Mouse (Mus musculus) heart, postnatal 36 days (tissue): ENCODE results near the gene Zmiz1. TPM values are rescaled to one million over a fixed set of nuclear protein-coding genes. Genes with fewer than 3 reads are reported as not detected.
A peak's percentile ranks its signal among the peaks of the same experiment; 100 is the strongest.

Experiments
- DNase-seq, 2 experiments: peaks; one replicate each; pipeline ENCODE4 v3.0.0; 2021 to 2022
- intact Hi-C: fragments of 180-260 bp; cut with DNase I; formaldehyde crosslinking; loops from one replicate; pipeline ENCODE4 v1.15.1; 2025
- total RNA-seq, 2 experiments: library from RNA; stranded (reverse); gene quantifications; 2 replicates each; pipeline ENCODE4 v1.2.3; 2021

The Zmiz1 gene
- 10 to 100 TPM; 38.8 to 41.7 TPM for total RNA-seq

GRCm38 (mm10) chr14:25459016-25459393 is at the start of gene Zmiz1:
Zmiz1 (plus strand) TSS chr14:25459185.
- peak; percentile 93 to 94 for DNase-seq
- intact Hi-C loops = loop anchor here (1.0 to 10.0 kb wide), 6 partner anchors 81 to 682 kb away; partner anchors contain the start of gene Ppif

GRCm38 (mm10) chr14:25411848-25412527 is 47.0 kb upstream of the Zmiz1 start:
- DNase-seq = no peak
- intact Hi-C loops = no loop called here

- intact Hi-C loops = no loop called here
- no peak for DNase-seq
These were observed 46.2 kb upstream of the Zmiz1 start for GRCm38 (mm10) chr14:25412811-25413210.

GRCm38 (mm10) chr14:25413510-25413909 is 45.5 kb upstream of the Zmiz1 start:
- intact Hi-C loops = no loop called here

GRCm38 (mm10) chr14:25414115-25414514 is 44.9 kb upstream of the Zmiz1 start:
- intact Hi-C loops = no loop called here
- DNase-seq = no peak

More at GRCm38 (mm10) chr14:25413510-25413909, 45.5 kb upstream of the Zmiz1 start:
- no peak for DNase-seq

- intact Hi-C loops = no loop called here
These were observed 38.8 kb upstream of the Zmiz1 start for GRCm38 (mm10) chr14:25420001-25420690.

GRCm38 (mm10) chr14:25420987-25421386 is 38.0 kb upstream of the Zmiz1 start:
- intact Hi-C loops = no loop called here
- DNase-seq = peak in 1 of 2 experiments; percentile 38

More at GRCm38 (mm10) chr14:25420001-25420690, 38.8 kb upstream of the Zmiz1 start:
- DNase-seq = no peak

- peak in 1 of 2 experiments; percentile 40 for DNase-seq
- intact Hi-C loops = no loop called here
These were observed 37.4 kb upstream of the Zmiz1 start for GRCm38 (mm10) chr14:25421596-25422001.

- no peak for DNase-seq
- intact Hi-C loops = no loop called here
These were observed 36.0 kb upstream of the Zmiz1 start for GRCm38 (mm10) chr14:25422946-25423345.

GRCm38 (mm10) chr14:25423721-25424443 is 35.1 kb upstream of the Zmiz1 start:
- intact Hi-C loops = no loop called here

GRCm38 (mm10) chr14:25438255-25438654 is 20.7 kb upstream of the Zmiz1 start:
- intact Hi-C loops = no loop called here
- DNase-seq = no peak

More at GRCm38 (mm10) chr14:25423721-25424443, 35.1 kb upstream of the Zmiz1 start:
- DNase-seq = no peak

- intact Hi-C loops = no loop called here
- DNase-seq = no peak
These were observed 18.9 kb upstream of the Zmiz1 start for GRCm38 (mm10) chr14:25440116-25440515.

- intact Hi-C loops = no loop called here
- DNase-seq = no peak
These were observed 18.2 kb upstream of the Zmiz1 start for GRCm38 (mm10) chr14:25440777-25441176.

- intact Hi-C loops = no loop called here
- no peak for DNase-seq
These were observed 17.5 kb upstream of the Zmiz1 start for GRCm38 (mm10) chr14:25441469-25441868.

GRCm38 (mm10) chr14:25442676-25443075 is 16.3 kb upstream of the Zmiz1 start:
- DNase-seq = no peak
- intact Hi-C loops = no loop called here

- intact Hi-C loops = no loop called here
- DNase-seq = no peak
These were observed 11.7 kb upstream of the Zmiz1 start for GRCm38 (mm10) chr14:25447136-25447775.

GRCm38 (mm10) chr14:25448471-25448870 is 10.5 kb upstream of the Zmiz1 start:
- intact Hi-C loops = no loop called here
- DNase-seq = no peak

- intact Hi-C loops = loop anchor here (5.0 to 10.0 kb wide), 3 partner anchors 44 to 546 kb away; partner anchors contain the start of gene Ppif
- DNase-seq = peak; percentile 8 to 30
These were observed 7.8 kb upstream of the Zmiz1 start for GRCm38 (mm10) chr14:25451099-25451667.

GRCm38 (mm10) chr14:25451699-25452632 is 7.0 kb upstream of the Zmiz1 start:
- peak in 1 of 2 experiments; percentile 1 for DNase-seq
- intact Hi-C loops = loop anchor here (5.0 to 10.0 kb wide), 3 partner anchors 45 to 547 kb away; partner anchors contain the start of gene Ppif
